Mouse (Mus musculus) liver, adult (tissue): ENCODE data around the gene Primpol.

Experiments
- GATA4 ChIP-seq: IDR thresholded peaks from 2 replicates; pipeline ENCODE4 v1.6.1; 2014; ENCODE audit warnings: mild to moderate bottlenecking, low read length; ENCODE audit not compliant: insufficient replicate concordance

Primpol gene

GRCm38 (mm10) chr8:46546431-46547176 lies 70.4 kb downstream of the Primpol start:
- no peak for TF ChIP-seq GATA4

GRCm38 (mm10) chr8:46545854-46546253 lies 71.2 kb downstream of the Primpol start:
- no peak for TF ChIP-seq GATA4

- no peak for TF ChIP-seq GATA4
Observed at GRCm38 (mm10) chr8:46543662-46544061, 73.3 kb downstream of the Primpol start.

- TF ChIP-seq GATA4, result no peak
Observed at GRCm38 (mm10) chr8:46543191-46543590, 73.8 kb downstream of the Primpol start.

GRCm38 (mm10) chr8:46539701-46540100 lies 77.3 kb downstream of the Primpol start:
- TF ChIP-seq GATA4, result no peak

- TF ChIP-seq GATA4, result no peak
Observed at GRCm38 (mm10) chr8:46533926-46534325, 83.1 kb downstream of the Primpol start.

- TF ChIP-seq GATA4, result no peak
Observed at GRCm38 (mm10) chr8:46530541-46530940, 86.5 kb downstream of the Primpol start.

GRCm38 (mm10) chr8:46529508-46529907 lies 87.5 kb downstream of the Primpol start:
- TF ChIP-seq GATA4, result no peak

- TF ChIP-seq GATA4, result no peak
Observed at GRCm38 (mm10) chr8:46526821-46527220, 90.2 kb downstream of the Primpol start.

GRCm38 (mm10) chr8:46526098-46526497 lies 90.9 kb downstream of the Primpol start:
- no peak for TF ChIP-seq GATA4
